8 mouse cellular contexts compared by ENCODE assay signal in genomic region chr2:25557221-25557963, GRCm38 (mm10). TPM values are rescaled to one million over a fixed set of nuclear protein-coding genes. Genes with fewer than 3 reads are reported as not detected.
DNase-seq lines count a peak whose midpoint lies in the region; ATAC-seq and TF ChIP-seq lines count a peak whose summit lies in the region.

TSS of gene Edf1 (plus strand) at chr2:25557847.

- peak within 1 kb of the TSS; percentile 96 for H3K4me2 ChIP-seq in heart, embryonic 14.5 days (ENCODE audit: low read length)
- H3K4me2 ChIP-seq in liver, embryonic 11.5 days: peak within 1 kb of the TSS; percentile 95
- peak within 1 kb of the TSS; percentile 93 for H3K4me2 ChIP-seq in myocyte (ENCODE audit: low read depth)

- no peaks in the 10 kb centered on the region for H3K9me3 ChIP-seq in forebrain, embryonic 10.5 days
- no peaks in the 10 kb centered on the region for H3K9me3 ChIP-seq in heart, embryonic 14.5 days (ENCODE audit: control insufficient read depth, low read length)
- H3K9me3 ChIP-seq in liver, embryonic 11.5 days (ENCODE audit: control insufficient read depth, low read length): no peaks in the 10 kb centered on the region

- peaks cover 33% of the 10 kb centered on the region for H3K79me2 ChIP-seq in myocyte (ENCODE audit: control insufficient read depth, insufficient read depth)

- no peaks in the 10 kb centered on the region for H3K27me3 ChIP-seq in forebrain, embryonic 10.5 days (ENCODE audit: poor library complexity, severe bottlenecking)
- no peaks in the 10 kb centered on the region for H3K27me3 ChIP-seq in heart, embryonic 14.5 days (ENCODE audit: control insufficient read depth, insufficient read depth, low read length)
- H3K27me3 ChIP-seq in liver, embryonic 11.5 days (replicated peaks; ENCODE audit: control insufficient read depth, insufficient read depth, low read length): no peaks in the 10 kb centered on the region
- no peaks in the 10 kb centered on the region for H3K27me3 ChIP-seq in myocyte (ENCODE audit: control insufficient read depth, insufficient read depth, insufficient read length)

- peak; percentile 99 for ATAC-seq in CD4-positive, CD25-positive, alpha-beta regulatory T cell, adult 4 months
- peak; percentile 96 for ATAC-seq in heart, embryonic 14.5 days (ENCODE audit: insufficient number of reproducible peaks, insufficient read depth, low FRiP score, low read depth)
- peak; percentile 98 for ATAC-seq in liver, embryonic 11.5 days (replicated peaks; ENCODE audit: low FRiP score)

- H3K4me1 ChIP-seq in forebrain, embryonic 10.5 days: peaks cover 25% of the 10 kb centered on the region
- H3K4me1 ChIP-seq in heart, embryonic 14.5 days (ENCODE audit: control insufficient read depth in 2 of 2, insufficient read depth in 2 of 2, low read length in 2 of 2): peaks cover 4 to 15% of the 10 kb centered on the region in 2 experiments
- peaks cover 17% of the 10 kb centered on the region for H3K4me1 ChIP-seq in liver, embryonic 11.5 days (replicated peaks; ENCODE audit: control insufficient read depth, insufficient read depth, low read length)

- peak within 1 kb of the TSS; percentile 98 for H3K4me3 ChIP-seq in forebrain, embryonic 10.5 days
- H3K4me3 ChIP-seq in heart, embryonic 14.5 days (ENCODE audit: control insufficient read depth in 1 of 2, insufficient read depth in 1 of 2, low read depth in 1 of 2, low read length in 2 of 2): peak within 1 kb of the TSS; percentile 67 to 77
- H3K4me3 ChIP-seq in liver, embryonic 11.5 days (ENCODE audit: low read depth, low read length): peak within 1 kb of the TSS; percentile 74
- H3K4me3 ChIP-seq in myocyte: peak within 1 kb of the TSS; percentile 80

- H3ac ChIP-seq in myocyte (ENCODE audit: control insufficient read depth, insufficient read length): peak within 1 kb of the TSS; percentile 29

- TF ChIP-seq POLR2A in myocyte (IDR thresholded peaks at IDR 0.05; ENCODE audit: insufficient read length, low read depth): peak; percentile 91

- DNase-seq in c-Kit-positive CD71-negative TER-119-negative erythroid progenitor cells, embryonic 14.5 days (ENCODE audit: low read depth): peak; percentile 83
- peak; percentile 92 for DNase-seq in forebrain, embryonic 10.5 days (ENCODE audit: extremely low spot score, low spot score)
- DNase-seq in kidney, postnatal 10 days: peak; percentile 97
- peak; percentile 92 for DNase-seq in liver, embryonic 11.5 days (ENCODE audit: low spot score)
- DNase-seq in spleen, postnatal 4 days (ENCODE audit: low spot score in 2 of 2): peak; percentile 93 to 96

- peaks cover 27% of the 10 kb centered on the region for H3K36me3 ChIP-seq in forebrain, embryonic 10.5 days (replicated peaks)
- H3K36me3 ChIP-seq in heart, embryonic 14.5 days (ENCODE audit: control insufficient read depth, insufficient read depth, low read length): peaks cover 33% of the 10 kb centered on the region
- H3K36me3 ChIP-seq in liver, embryonic 11.5 days (ENCODE audit: control insufficient read depth, insufficient read depth, low read length): peaks cover 19% of the 10 kb centered on the region
- peaks cover 16% of the 10 kb centered on the region for H3K36me3 ChIP-seq in myocyte (ENCODE audit: control insufficient read depth, insufficient read depth)

- H3K27ac ChIP-seq in forebrain, embryonic 10.5 days: peak within 1 kb of the TSS; percentile 92
- H3K27ac ChIP-seq in heart, embryonic 14.5 days (replicated peaks in 1 of 2; ENCODE audit: control insufficient read depth in 1 of 2, insufficient read depth in 1 of 2, low read depth in 2 of 2, low read length in 2 of 2): peak within 1 kb of the TSS; percentile 58 to 65
- H3K27ac ChIP-seq in liver, embryonic 11.5 days (ENCODE audit: low read depth, low read length): peak within 1 kb of the TSS; percentile 65

- peak within 1 kb of the TSS; percentile 91 for H3K9ac ChIP-seq in heart, embryonic 14.5 days (ENCODE audit: low read length)
- H3K9ac ChIP-seq in liver, embryonic 11.5 days (ENCODE audit: low read depth, low read length): peak within 1 kb of the TSS; percentile 86

- 1% methylated on average over 61 of the region's 61 CpGs for WGBS in forebrain, embryonic 10.5 days
- under 1% methylated on average over 61 of the region's 61 CpGs for WGBS in heart, embryonic 14.5 days
- WGBS in liver, embryonic 11.5 days: under 1% methylated on average over 61 of the region's 61 CpGs

TF ChIP-seq in myocyte, 11 proteins besides CTCF, POLR2A, EP300 and RAD21:
- TF ChIP-seq MAX (IDR thresholded peaks at IDR 0.05; ENCODE audit: low read depth): no peak
- TF ChIP-seq POLR2AphosphoS2 (IDR thresholded peaks at IDR 0.05; ENCODE audit: insufficient read length, low read depth): peak; percentile 77
- TF ChIP-seq MYOD1 (IDR thresholded peaks at IDR 0.05; ENCODE audit: control insufficient read depth in 1 of 3, insufficient read length in 2 of 3, low read depth in 2 of 3): peak in 2 of 3 experiments; percentile 61 to 82
- TF ChIP-seq MYOG (IDR thresholded peaks at IDR 0.05; ENCODE audit: control insufficient read depth in 1 of 3, insufficient read depth in 1 of 3, insufficient read length in 2 of 3, low read depth in 2 of 3): peak in 2 of 3 experiments; percentile 74 to 84

RNA-seq across cellular contexts. Expression of gene Edf1, which starts in this region (rescaled TPM):
- polyA plus RNA-seq in CD4-positive, CD25-positive, alpha-beta regulatory T cell, adult 4 months (2017; shearing (Covaris generic)): 100 to 1,000 TPM; 257 to 281 TPM
- 337 and 341 TPM in 2 replicates for polyA plus RNA-seq in forebrain, embryonic 10.5 days (2016; fragmentation: Nextera tagmentation; extraction: Ambion mirVana)
- polyA plus RNA-seq in heart, embryonic 14.5 days (2014; fragmentation: Nextera tagmentation; extraction: Ambion mirVana): 279 and 319 TPM in 2 replicates
- polyA plus RNA-seq in liver, embryonic 11.5 days (2014; fragmentation: Nextera tagmentation; extraction: Ambion mirVana): 367 and 380 TPM in 2 replicates
- polyA plus RNA-seq in myocyte (2012; fragmentation: generic; extraction: Trizol): 513 TPM

Comparison
In these comparisons a context has a peak if more than half of its experiments do, and no peak if none do; other contexts are left out.
1. Peak in every context shown above with its lines: DNase-seq, ATAC-seq, H3K4me3 ChIP-seq and H3K27ac ChIP-seq.